Mouse (Mus musculus) heart, embryonic 12.5 days (tissue): Measurements from ENCODE around the gene Unc45b. TPM values are rescaled to one million over a fixed set of nuclear protein-coding genes. Genes with fewer than 3 reads are reported as not detected.
"Not testable (repeated sequence)": the region's sequence is repeated elsewhere in the genome, so short reads cannot be mapped to it uniquely, and the experiment has no call there.

Source experiments
- ATAC-seq: fragments of 200-750 bp; cut with Nextera tagmentation; 2 replicates; pipeline ENCODE4 v1.8.0; 2017; ENCODE audit warnings: moderate TSS enrichment, moderate library complexity; ENCODE audit not compliant: insufficient number of reproducible peaks, low FRiP score
- H3K27ac ChIP-seq: fragments of 300-500 bp; sonication (generic); 2 replicates; pipeline ENCODE4 v1.5.1; 2016; ENCODE audit warnings: mild to moderate bottlenecking, moderate library complexity; ENCODE audit not compliant: poor library complexity, severe bottlenecking
- H3K27me3 ChIP-seq: fragments of 300-500 bp; sonication (generic); replicated peaks from 2 replicates; pipeline ENCODE4 v1.6.1; 2016; ENCODE audit warnings: mild to moderate bottlenecking, moderate library complexity
- H3K36me3 ChIP-seq: fragments of 300-500 bp; sonication (generic); 2 replicates; pipeline ENCODE4 v1.6.1; 2016; ENCODE audit warnings: mild to moderate bottlenecking, moderate library complexity
- H3K4me1 ChIP-seq: fragments of 300-500 bp; sonication (generic); replicated peaks from 2 replicates; pipeline ENCODE4 v1.6.1; 2016; ENCODE audit warnings: mild to moderate bottlenecking
- H3K4me2 ChIP-seq: fragments of 300-500 bp; sonication (generic); 2 replicates; pipeline ENCODE4 v1.6.1; 2016; ENCODE audit warnings: mild to moderate bottlenecking, moderate library complexity
- H3K4me3 ChIP-seq: fragments of 300-500 bp; sonication (generic); 2 replicates; pipeline ENCODE4 v1.5.1; 2016; ENCODE audit warnings: mild to moderate bottlenecking
- H3K9ac ChIP-seq: fragments of 300-500 bp; sonication (generic); 2 replicates; pipeline ENCODE4 v1.6.1; 2016; ENCODE audit warnings: mild to moderate bottlenecking, moderate library complexity
- H3K9me3 ChIP-seq: fragments of 300-500 bp; sonication (generic); replicated peaks from 2 replicates; pipeline ENCODE4 v1.6.1; 2016; ENCODE audit warnings: mild to moderate bottlenecking, moderate library complexity
- WGBS: fragments of 180-500 bp; shearing (Covaris S2); methylation state at CpG from one replicate; pipeline ENCODE4 v1.1.7; 2016; 5-methylcytosine and 5-hydroxymethylcytosine counted together
- microRNA-seq: library from miRNA; unstranded; fragments of <30 nt; microRNA quantifications from one replicate; pipeline ENCODE4, GENCODE M21; 2017
- polyA plus RNA-seq: library from polyadenylated mRNA; unstranded; fragments of >200 nt; fragmentation: Nextera tagmentation; extraction: Ambion mirVana; gene quantifications from 2 replicates; pipeline ENCODE4 v1.2.1, GENCODE M21; 2016

Unc45b gene
- polyA plus RNA-seq, 1 experiment from 2014 or later: 199 TPM

DNA sequence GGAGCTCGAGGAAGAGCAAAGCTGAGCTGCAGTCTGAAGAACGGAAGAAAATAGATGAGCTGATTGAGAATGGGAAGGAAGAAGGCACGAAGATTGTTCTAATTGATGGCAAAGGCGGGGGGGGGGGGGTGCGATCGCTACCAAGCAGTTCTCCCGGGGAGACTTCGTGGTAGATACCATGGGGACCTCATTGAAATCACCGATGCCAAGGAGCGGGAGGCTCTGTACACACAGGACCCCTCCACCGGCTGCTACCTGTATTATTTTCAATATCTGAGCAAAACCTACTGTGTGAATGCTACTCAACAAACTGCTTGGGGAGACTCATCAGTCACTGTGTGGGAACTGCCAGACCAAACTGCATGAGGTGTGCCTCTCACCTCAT is 61.2 kb downstream of the Unc45b start:
- no peak overlapping the region for H3K27ac ChIP-seq
- ATAC-seq: no peak

GRCm38 (mm10) chr11:82973916-82974315 is 63.6 kb downstream of the Unc45b start:
- 33% methylated on average over 5 of the region's 5 CpGs for WGBS

More for the DNA sequence above, 61.2 kb downstream of the Unc45b start:
- H3K4me1 ChIP-seq: peaks cover 18% of the 10 kb centered on the region
- H3K9me3 ChIP-seq: no peaks in the 10 kb centered on the region
- no peaks in the 10 kb centered on the region for H3K36me3 ChIP-seq
- no peak overlapping the region for H3K4me3 ChIP-seq
- H3K27me3 ChIP-seq: no peaks in the 10 kb centered on the region
- WGBS: 77% methylated on average over 11 of the region's 11 CpGs
- peak overlapping the region; percentile 9; the same call in 1 of the 2 replicates for H3K9ac ChIP-seq
- peak overlapping the region; percentile 65 for H3K4me2 ChIP-seq

GRCm38 (mm10) chr11:82982409-82982808 is 72.1 kb downstream of the Unc45b start:
- WGBS: 89% methylated on average over 2 of the region's 2 CpGs
- not testable (repeated sequence) for H3K4me2 ChIP-seq, H3K4me1 ChIP-seq, ATAC-seq, H3K9me3 ChIP-seq, H3K9ac ChIP-seq, H3K4me3 ChIP-seq, H3K27ac ChIP-seq, H3K27me3 ChIP-seq
- H3K36me3 ChIP-seq: peaks cover 75% of the 10 kb centered on the region

More at GRCm38 (mm10) chr11:82973916-82974315, 63.6 kb downstream of the Unc45b start:
- peaks cover 5% of the 10 kb centered on the region for H3K36me3 ChIP-seq
- no peak for ATAC-seq
- H3K4me2 ChIP-seq: no peak overlapping the region
- H3K4me3 ChIP-seq: no peak overlapping the region
- peaks cover 18% of the 10 kb centered on the region for H3K4me1 ChIP-seq
- no peaks in the 10 kb centered on the region for H3K27me3 ChIP-seq
- no peak overlapping the region for H3K9ac ChIP-seq
- H3K9me3 ChIP-seq: no peaks in the 10 kb centered on the region
- H3K27ac ChIP-seq: no peak overlapping the region

- WGBS: 82% methylated on average over 17 of the region's 17 CpGs
- Histone ChIP-seq H3K27me3 (no peaks in the 10 kb centered on the region), H3K9ac (no peak overlapping the region), H3K9me3 (0 out of 2 replicates have a peak, but pooled peaks cover 3% of the 10 kb centered on the region), H3K4me3 (no peak overlapping the region), H3K36me3 (peaks cover 81% of the 10 kb centered on the region), H3K4me1 (no peaks in the 10 kb centered on the region; the same call in 1 of the 2 replicates), H3K27ac (no peak overlapping the region), H3K4me2 (no peak overlapping the region)
- no peak for ATAC-seq
Measured at GRCm38 (mm10) chr11:82983193-82983592, 72.8 kb downstream of the Unc45b start.

DNA sequence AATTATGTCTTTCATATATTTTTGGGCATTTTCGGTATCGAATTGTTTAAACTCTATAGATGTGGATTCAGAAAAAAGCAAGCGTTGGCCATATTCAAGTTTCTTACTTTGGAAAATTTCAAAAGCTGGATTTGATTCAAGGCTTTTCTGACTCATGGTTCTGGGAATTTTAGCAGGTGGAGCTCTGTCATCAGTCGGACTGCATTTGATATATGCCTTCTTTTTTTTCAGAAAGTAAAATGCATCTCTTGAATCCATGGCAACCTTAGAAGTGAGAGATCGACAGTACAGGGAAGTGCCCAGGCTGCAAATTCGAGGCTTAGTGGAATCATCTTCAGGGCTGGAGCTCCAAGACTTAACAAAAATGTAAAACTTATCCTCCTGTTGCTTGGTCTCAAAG is 77.3 kb downstream of the Unc45b start:
- no peak overlapping the region for H3K27ac ChIP-seq
- no peak overlapping the region for H3K9ac ChIP-seq
- H3K9me3 ChIP-seq: 0 out of 2 replicates have a peak, but pooled peaks cover 3% of the 10 kb centered on the region
- no peak for ATAC-seq
- H3K4me1 ChIP-seq: peaks cover 15% of the 10 kb centered on the region
- no peak overlapping the region for H3K4me2 ChIP-seq
- no peak overlapping the region for H3K4me3 ChIP-seq
- H3K27me3 ChIP-seq: no peaks in the 10 kb centered on the region
- H3K36me3 ChIP-seq: peaks cover 45% of the 10 kb centered on the region
- WGBS: 81% methylated on average over 6 of the region's 6 CpGs

DNA sequence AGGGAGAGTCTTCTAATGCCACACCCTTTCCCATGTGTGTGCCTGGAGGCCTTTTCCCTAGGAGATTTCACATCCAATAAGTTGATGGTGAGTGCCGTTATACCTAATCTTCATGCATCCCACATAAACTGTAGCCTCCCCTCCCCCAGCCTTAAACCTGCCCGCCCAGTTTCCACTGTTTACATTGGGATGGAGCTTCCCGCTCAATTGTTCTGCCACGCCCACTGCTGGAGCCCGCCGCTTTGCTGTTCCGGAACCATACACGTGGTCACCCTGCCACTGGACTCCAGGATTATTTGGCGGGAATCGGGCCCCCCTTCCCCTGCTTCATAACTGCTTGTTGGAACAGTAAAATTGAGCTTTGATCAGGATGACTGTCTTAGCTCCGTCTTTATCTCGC is 79.0 kb downstream of the Unc45b start:
- Histone ChIP-seq H3K27me3 (no peaks in the 10 kb centered on the region), H3K9ac (peak overlapping the region; percentile 51; the same call in 1 of the 2 replicates), H3K36me3 (peaks cover 34% of the 10 kb centered on the region), H3K4me3 (peak overlapping the region; percentile 61), H3K4me2 (peak overlapping the region; percentile 84), H3K9me3 (0 out of 2 replicates have a peak, but pooled peaks cover 3% of the 10 kb centered on the region), H3K4me1 (peaks cover 15% of the 10 kb centered on the region), H3K27ac (no peak overlapping the region)
- 27% methylated on average over 12 of the region's 12 CpGs for WGBS
- ATAC-seq: peak; percentile 33; the same call in 1 of the 2 replicates

GRCm38 (mm10) chr11:82990612-82991385 is 80.4 kb downstream of the Unc45b start:
- H3K4me1 ChIP-seq: peaks cover 15% of the 10 kb centered on the region
- not testable (repeated sequence) for H3K27me3 ChIP-seq, H3K9me3 ChIP-seq
- H3K27ac ChIP-seq: peak overlapping the region; percentile 86
- peak; percentile 73 for ATAC-seq
- H3K9ac ChIP-seq: peak overlapping the region; percentile 71
- 8% methylated on average over 19 of the region's 19 CpGs for WGBS
- peak overlapping the region; percentile 84 for H3K4me2 ChIP-seq
- H3K36me3 ChIP-seq: peaks cover 21% of the 10 kb centered on the region
- peak overlapping the region; percentile 61 for H3K4me3 ChIP-seq

DNA sequence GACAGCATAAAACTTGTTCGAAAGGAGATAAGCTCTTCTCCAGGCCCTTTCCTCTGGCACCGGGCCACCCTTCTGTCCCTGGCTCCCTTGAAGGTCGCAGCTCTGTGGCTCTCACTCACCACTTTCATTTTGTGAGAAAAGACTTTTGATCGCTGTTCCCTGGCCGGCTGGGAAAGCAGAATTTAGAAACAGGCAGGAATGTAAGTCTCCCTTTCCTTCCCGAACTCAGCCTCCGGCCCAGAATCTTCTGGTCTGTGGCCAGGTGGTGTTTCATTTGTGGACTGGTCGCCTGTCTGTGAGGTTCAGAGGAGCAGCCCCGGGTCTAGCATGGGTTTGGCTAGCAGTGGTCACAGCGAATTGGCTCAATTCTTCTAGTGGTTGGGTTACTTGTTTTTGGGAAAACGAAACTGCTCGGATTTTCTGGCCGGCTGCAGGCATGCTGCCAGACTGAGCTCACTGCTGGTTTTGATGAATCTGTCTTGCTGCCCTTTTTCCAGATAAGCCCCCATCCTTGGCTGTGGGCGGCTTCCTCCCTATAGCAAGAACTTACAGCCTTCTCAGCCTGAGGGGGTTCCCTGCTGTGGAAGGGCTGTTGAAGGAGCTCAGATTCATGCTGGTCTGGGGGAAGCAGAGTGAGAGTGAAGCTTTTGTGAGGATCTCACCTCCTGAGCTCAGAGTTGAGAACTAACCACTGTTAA is 81.3 kb downstream of the Unc45b start, which contains the start of gene Slfn9:
Gene Slfn9, minus strand, starts transcription at position 362 of the 698 bp plus-strand sequence.
- ATAC-seq: peak; percentile 42; the same call in 1 of the 2 replicates
- Histone ChIP-seq H3K4me1 (peaks cover 15% of the 10 kb centered on the region), H3K4me2 (peak within 1 kb of the TSS; percentile 84), H3K36me3 (peaks cover 14% of the 10 kb centered on the region), H3K27ac (peak within 1 kb of the TSS; percentile 86), H3K9ac (peak within 1 kb of the TSS; percentile 71), H3K4me3 (peak within 1 kb of the TSS; percentile 61), H3K27me3 (no peaks in the 10 kb centered on the region), H3K9me3 (no peaks in the 10 kb centered on the region)
- WGBS: 2% methylated on average over 14 of the region's 14 CpGs

Small RNA genes within 50 kb of the gene (microRNA-seq; reads per million reads assigned to microRNA genes)
- not detected for gene Mir7679

Other genes with a start within 250 kb of the Unc45b start
- gene Cct6b, start 146.2 kb upstream of the Unc45b start, polyA plus RNA-seq: 0.13 TPM in 1 of 2 replicates, not detected in the other
- gene Zfp830, start 146.2 kb upstream of the Unc45b start, polyA plus RNA-seq: 31.2 and 31.8 TPM in 2 replicates
- 29.0 and 37.4 TPM in 2 replicates for gene Lig3, start 129.4 kb upstream of the Unc45b start, polyA plus RNA-seq
- gene Rffl, start 39.3 kb upstream of the Unc45b start, polyA plus RNA-seq: 6.7 and 6.8 TPM in 2 replicates
- gene Rad51d, start 19.9 kb upstream of the Unc45b start, polyA plus RNA-seq: 13.0 and 14.6 TPM in 2 replicates
- 0.10 and 0.12 TPM in 2 replicates for gene Fndc8, start 18.4 kb upstream of the Unc45b start, polyA plus RNA-seq
- 20.0 and 22.0 TPM in 2 replicates for gene Nle1, start 2.1 kb upstream of the Unc45b start, polyA plus RNA-seq
- 2.5 and 2.7 TPM in 2 replicates for gene Slfn5, start 40.8 kb downstream of the Unc45b start, polyA plus RNA-seq
- gene Slfn9, start 81.3 kb downstream of the Unc45b start, polyA plus RNA-seq: 19.9 and 20.3 TPM in 2 replicates
- 0.26 and 0.36 TPM in 2 replicates for gene Slfn8, start 110.3 kb downstream of the Unc45b start, polyA plus RNA-seq
- gene Slfn2, start 154.6 kb downstream of the Unc45b start, polyA plus RNA-seq: 2.6 and 3.4 TPM in 2 replicates
- gene Slfn1, start 206.3 kb downstream of the Unc45b start, polyA plus RNA-seq: not detected in 2 replicates